Mouse (Mus musculus) MEL (cell line): ENCODE data around the gene Clec4d. TPM values are rescaled to one million over a fixed set of nuclear protein-coding genes. Genes with fewer than 3 reads are reported as not detected.

Source experiments
- DNase-seq: peaks from one replicate; pipeline ENCODE4 v3.0.0; 2011; ENCODE audit warnings: low read depth, low spot score
- H3K27ac ChIP-seq: 2 replicates; pipeline ENCODE4 v1.5.1; 2012; ENCODE audit warnings: low read depth, mild to moderate bottlenecking, control low read depth, low read length, moderate library complexity; ENCODE audit not compliant: control insufficient read depth
- H3K27me3 ChIP-seq, 2 experiments: fragments of 150-350 bp in 1 of 2; sonication (generic) in 1 of 2; 2 replicates each; pipeline ENCODE4 v1.6.1; 2012; ENCODE audit warnings: low read length in 2 of 2, mild to moderate bottlenecking in 2 of 2, improper control_type of control experiment in 1 of 2, moderate library complexity in 1 of 2; ENCODE audit not compliant: insufficient read depth in 2 of 2, control insufficient read depth in 1 of 2
- H3K36me3 ChIP-seq, 2 experiments: 2 replicates each; pipeline ENCODE4 v1.6.1; 2012 to 2014; ENCODE audit warnings: low read length in 2 of 2, improper control_type of control experiment in 1 of 2, inconsistent platforms in 1 of 2, mild to moderate bottlenecking in 1 of 2; ENCODE audit not compliant: insufficient read depth in 2 of 2, control insufficient read depth in 1 of 2
- H3K4me1 ChIP-seq, 2 experiments: fragments of 150-350 bp in 1 of 2; sonication (generic) in 1 of 2; 2 replicates each; pipeline ENCODE4 v1.6.1; 2012; ENCODE audit warnings: low read length in 2 of 2, improper control_type of control experiment in 1 of 2, mild to moderate bottlenecking in 1 of 2; ENCODE audit not compliant: insufficient read depth in 2 of 2, control insufficient read depth in 1 of 2
- H3K4me3 ChIP-seq, 2 experiments: fragments of 150-350 bp in 1 of 2; sonication (generic) in 1 of 2; 2 replicates each; pipeline ENCODE4 v1.5.1; 2012; ENCODE audit warnings: low read depth in 2 of 2, low read length in 2 of 2, mild to moderate bottlenecking in 2 of 2, moderate library complexity in 2 of 2, control low read depth in 1 of 2, improper control_type of control experiment in 1 of 2; ENCODE audit not compliant: control insufficient read depth in 1 of 2, insufficient read depth in 1 of 2
- H3K79me2 ChIP-seq: 2 replicates; pipeline ENCODE4 v1.6.1; 2012; ENCODE audit warnings: mild to moderate bottlenecking, low read length, moderate library complexity; ENCODE audit not compliant: control insufficient read depth, poor library complexity, insufficient read depth
- H3K9ac ChIP-seq: 2 replicates; pipeline ENCODE4 v1.6.1; 2012; ENCODE audit warnings: low read depth, mild to moderate bottlenecking, control low read depth, low read length, moderate library complexity; ENCODE audit not compliant: control insufficient read depth, poor library complexity, severe bottlenecking
- H3K9me3 ChIP-seq: fragments of 150-350 bp; sonication (generic); replicated peaks from 2 replicates; pipeline ENCODE4 v1.6.1; 2012; ENCODE audit warnings: mild to moderate bottlenecking, low read length, improper control_type of control experiment, moderate library complexity; ENCODE audit not compliant: insufficient read depth
- BHLHE40 ChIP-seq: IDR thresholded peaks from 2 replicates; pipeline ENCODE4 v1.6.1; 2012; ENCODE audit warnings: low read depth, mild to moderate bottlenecking, inconsistent platforms, low read length, improper control_type of control experiment, borderline replicate concordance
- CHD1 ChIP-seq: IDR thresholded peaks from 2 replicates; pipeline ENCODE4 v1.6.1; 2012; ENCODE audit warnings: low read depth, mild to moderate bottlenecking, inconsistent platforms, low read length, improper control_type of control experiment
- CHD2 ChIP-seq: IDR thresholded peaks from 2 replicates; pipeline ENCODE4 v1.6.1; 2011; ENCODE audit warnings: low read length, improper control_type of control experiment
- CTCF ChIP-seq, 3 experiments: IDR thresholded peaks in 2 of 3; conservative IDR thresholded peaks in 1 of 3; 2 replicates each; pipeline ENCODE4 v1.5.1; 2011 to 2012; ENCODE audit warnings: low read length in 3 of 3, low read depth in 2 of 3, mild to moderate bottlenecking in 2 of 3, improper control_type of control experiment in 1 of 3, inconsistent platforms in 1 of 3, mixed read lengths in 1 of 3, moderate library complexity in 1 of 3; ENCODE audit not compliant: control insufficient read depth in 1 of 3, insufficient read depth in 1 of 3, poor library complexity in 1 of 3, severe bottlenecking in 1 of 3
- E2F4 ChIP-seq: IDR thresholded peaks from 2 replicates; pipeline ENCODE4 v1.6.1; 2011; ENCODE audit warnings: low read depth, low read length, improper control_type of control experiment, borderline replicate concordance
- ELF1 ChIP-seq: IDR thresholded peaks from 2 replicates; pipeline ENCODE4 v1.6.1; 2014; ENCODE audit warnings: low read depth, mild to moderate bottlenecking, inconsistent platforms, low read length, improper control_type of control experiment, moderate library complexity
- ETS1 ChIP-seq: IDR thresholded peaks from 2 replicates; pipeline ENCODE4 v1.6.1; 2012; ENCODE audit warnings: low read depth, mild to moderate bottlenecking, inconsistent platforms, low read length, improper control_type of control experiment, moderate library complexity
- GABPA ChIP-seq: IDR thresholded peaks from 2 replicates; pipeline ENCODE4 v1.6.1; 2012; ENCODE audit warnings: low read depth, mild to moderate bottlenecking, inconsistent platforms, low read length, improper control_type of control experiment, moderate library complexity
- GATA1 ChIP-seq: IDR thresholded peaks from 2 replicates; pipeline ENCODE4 v1.6.1; 2011; ENCODE audit warnings: low read depth, low read length, improper control_type of control experiment
- HCFC1 ChIP-seq: IDR thresholded peaks from 2 replicates; pipeline ENCODE4 v1.6.1; 2012; ENCODE audit warnings: low read depth, mild to moderate bottlenecking, inconsistent platforms, low read length, improper control_type of control experiment, moderate library complexity
- JUND ChIP-seq: IDR thresholded peaks from 2 replicates; pipeline ENCODE4 v1.6.1; 2011; ENCODE audit warnings: low read depth, mild to moderate bottlenecking, improper control_type of control experiment, low read length
- KAT2A ChIP-seq: conservative IDR thresholded peaks from 2 replicates; pipeline ENCODE4 v1.6.1; 2012; ENCODE audit warnings: low read depth, low read length, improper control_type of control experiment, inconsistent platforms
- MAFK ChIP-seq: IDR thresholded peaks from 2 replicates; pipeline ENCODE4 v1.6.1; 2011; ENCODE audit warnings: low read depth, mild to moderate bottlenecking, low read length, improper control_type of control experiment, borderline replicate concordance
- MAX ChIP-seq: IDR thresholded peaks from 2 replicates; pipeline ENCODE4 v1.6.1; 2011; ENCODE audit warnings: low read length, improper control_type of control experiment
- MEF2A ChIP-seq: IDR thresholded peaks from 2 replicates; pipeline ENCODE4 v1.6.1; 2014; ENCODE audit warnings: low read depth, mild to moderate bottlenecking, inconsistent platforms, low read length, improper control_type of control experiment; ENCODE audit not compliant: poor library complexity, insufficient replicate concordance, severe bottlenecking; ENCODE audit errors: extremely low read depth
- MXI1 ChIP-seq: IDR thresholded peaks from 2 replicates; pipeline ENCODE4 v1.6.1; 2011; ENCODE audit warnings: mild to moderate bottlenecking, low read depth, low read length, improper control_type of control experiment
- MYB ChIP-seq: IDR thresholded peaks from 2 replicates; pipeline ENCODE4 v1.6.1; 2011; ENCODE audit warnings: mild to moderate bottlenecking, low read depth, low read length, improper control_type of control experiment
- MYC ChIP-seq: IDR thresholded peaks from 2 replicates; pipeline ENCODE4 v1.6.1; 2011; ENCODE audit warnings: low read depth, mild to moderate bottlenecking, low read length, improper control_type of control experiment, moderate library complexity
- NELFE ChIP-seq: IDR thresholded peaks from 2 replicates; pipeline ENCODE4 v1.6.1; 2011; ENCODE audit warnings: low read depth, low read length, improper control_type of control experiment
- NRF1 ChIP-seq: IDR thresholded peaks from 2 replicates; pipeline ENCODE4 v1.6.1; 2014; ENCODE audit warnings: low read depth, mild to moderate bottlenecking, inconsistent platforms, low read length, improper control_type of control experiment, moderate library complexity; ENCODE audit not compliant: poor library complexity, insufficient read depth, severe bottlenecking
- POLR2A ChIP-seq, 2 experiments: IDR thresholded peaks; 2 replicates each; pipeline ENCODE4 v1.6.1; 2011 to 2012; ENCODE audit warnings: low read length in 2 of 2, mild to moderate bottlenecking in 2 of 2, control low read depth in 1 of 2, improper control_type of control experiment in 1 of 2, low read depth in 1 of 2, moderate library complexity in 1 of 2; ENCODE audit not compliant: control insufficient read depth in 1 of 2, insufficient read depth in 1 of 2, poor library complexity in 1 of 2
- POLR2AphosphoS2 ChIP-seq: IDR thresholded peaks from 2 replicates; pipeline ENCODE4 v1.6.1; 2011; ENCODE audit warnings: low read length, improper control_type of control experiment
- POLR2AphosphoS5 ChIP-seq: IDR thresholded peaks from 2 replicates; pipeline ENCODE4 v1.6.1; 2012; ENCODE audit warnings: low read depth, borderline replicate concordance, mild to moderate bottlenecking, inconsistent platforms, low read length, moderate library complexity, mixed read lengths
- RAD21 ChIP-seq: IDR thresholded peaks from 2 replicates; pipeline ENCODE4 v1.6.1; 2011; ENCODE audit warnings: mild to moderate bottlenecking, low read depth, low read length, improper control_type of control experiment
- RCOR1 ChIP-seq: IDR thresholded peaks from 2 replicates; pipeline ENCODE4 v1.6.1; 2012; ENCODE audit warnings: low read depth, mild to moderate bottlenecking, inconsistent platforms, low read length, improper control_type of control experiment
- SIN3A ChIP-seq: IDR thresholded peaks from 2 replicates; pipeline ENCODE4 v1.6.1; 2012; ENCODE audit warnings: low read length, improper control_type of control experiment, inconsistent platforms
- SMC3 ChIP-seq: IDR thresholded peaks from 2 replicates; pipeline ENCODE4 v1.6.1; 2011; ENCODE audit warnings: low read depth, low read length, improper control_type of control experiment
- TAL1 ChIP-seq: IDR thresholded peaks from 2 replicates; pipeline ENCODE4 v1.6.1; 2012; ENCODE audit warnings: mild to moderate bottlenecking, inconsistent platforms, low read length, moderate library complexity, mixed read lengths
- TBP ChIP-seq: IDR thresholded peaks from 2 replicates; pipeline ENCODE4 v1.8.0; 2011; ENCODE audit warnings: low read depth, low read length, improper control_type of control experiment
- TCF12 ChIP-seq: IDR thresholded peaks from 2 replicates; pipeline ENCODE4 v1.6.1; 2014; ENCODE audit warnings: low read depth, mild to moderate bottlenecking, inconsistent platforms, low read length, improper control_type of control experiment, moderate library complexity
- UBTF ChIP-seq: IDR thresholded peaks from 2 replicates; pipeline ENCODE4 v1.6.1; 2012; ENCODE audit warnings: low read depth, mild to moderate bottlenecking, inconsistent platforms, low read length, improper control_type of control experiment, moderate library complexity, borderline replicate concordance; ENCODE audit not compliant: insufficient read depth
- USF1 ChIP-seq: IDR thresholded peaks from 2 replicates; pipeline ENCODE4 v1.6.1; 2014; ENCODE audit warnings: low read depth, mild to moderate bottlenecking, inconsistent platforms, low read length, improper control_type of control experiment, moderate library complexity
- USF2 ChIP-seq, 2 experiments: IDR thresholded peaks; 2 replicates each; pipeline ENCODE4 v1.6.1; 2011 to 2012; ENCODE audit warnings: improper control_type of control experiment in 2 of 2, low read length in 2 of 2, borderline replicate concordance in 1 of 2, inconsistent platforms in 1 of 2, low read depth in 1 of 2, mild to moderate bottlenecking in 1 of 2; ENCODE audit not compliant: insufficient read depth in 1 of 2
- ZC3H11A ChIP-seq: IDR thresholded peaks from 2 replicates; pipeline ENCODE4 v1.6.1; 2012; ENCODE audit warnings: low read depth, mild to moderate bottlenecking, inconsistent platforms, low read length, improper control_type of control experiment
- ZKSCAN1 ChIP-seq: IDR thresholded peaks from 2 replicates; pipeline ENCODE4 v1.6.1; 2012; ENCODE audit warnings: low read depth, mild to moderate bottlenecking, inconsistent platforms, low read length, improper control_type of control experiment, moderate library complexity
- ZMIZ1 ChIP-seq: IDR thresholded peaks from 2 replicates; pipeline ENCODE4 v1.6.1; 2012; ENCODE audit warnings: low read depth, mild to moderate bottlenecking, inconsistent platforms, low read length, improper control_type of control experiment, moderate library complexity
- ZNF384 ChIP-seq: IDR thresholded peaks from 2 replicates; pipeline ENCODE4 v1.6.1; 2012; ENCODE audit warnings: low read depth, mild to moderate bottlenecking, inconsistent platforms, low read length, improper control_type of control experiment
- polyA plus RNA-seq, 2 experiments: library from polyadenylated mRNA; stranded (reverse) in 1 of 2; unstranded in 1 of 2; fragments of >175 nt in 1 of 2; fragments of >200 nt in 1 of 2; gene quantifications; 2 replicates each; pipeline versions ENCODE4 v1.2.1 to v1.2.4; 2012; ENCODE audit warnings: low replicate concordance in 2 of 2, low read depth in 1 of 2; ENCODE audit not compliant: insufficient read length in 2 of 2, insufficient read depth in 1 of 2, missing spikeins in 1 of 2
- total RNA-seq: library from RNA; depleted of rRNA; stranded (reverse); fragments of 300-350 nt; gene quantifications from 2 replicates; pipeline ENCODE4 v1.2.3, GENCODE M21; 2012

The Clec4d gene
- total and polyA plus RNA-seq, 3 experiments, result 2.0 to 5.6 TPM; not detected in 1

DNA sequence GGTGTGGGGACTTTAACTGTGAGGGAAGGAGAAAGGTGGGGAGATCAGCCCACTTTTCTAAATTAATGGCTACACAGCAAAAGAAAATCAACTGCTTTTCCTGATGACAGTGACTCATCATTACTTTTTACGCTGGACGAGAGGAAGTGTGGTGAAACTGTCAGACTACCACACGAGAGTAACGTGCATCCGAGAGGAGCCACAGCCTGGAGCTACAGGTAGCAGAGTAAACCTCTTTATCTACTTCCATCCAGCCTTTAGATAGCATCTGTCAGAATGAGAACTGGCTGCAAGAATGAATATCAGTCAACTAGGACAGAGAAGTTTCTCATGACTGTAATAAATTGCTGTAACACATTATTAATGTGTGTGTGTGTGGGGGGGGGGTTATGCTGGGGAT, 5.0 kb downstream of the Clec4d start:
- Histone ChIP-seq H3K79me2 (no peaks in the 10 kb centered on the region), H3K27ac (peak overlapping the region; percentile 64), H3K36me3 (peaks cover 0 to 35% of the 10 kb centered on the region in 2 experiments; a peak in 2 of 4 replicates), H3K9ac (0 out of 2 replicates have a peak overlapping the region, but pooled peaks have one; percentile 12), H3K4me3 (no peak overlapping the region; a peak in 1 of 4 replicates), H3K9me3 (no peaks in the 10 kb centered on the region), H3K27me3 (no peaks in the 10 kb centered on the region), H3K4me1 (peaks cover 21% of the 10 kb centered on the region in 2 experiments)
- DNase-seq, result peak; percentile 83
- TF ChIP-seq MYB (peak; percentile 70), KAT2A (no peak), MAFK (no peak), NRF1 (no peak), POLR2A (IDR thresholded peaks at IDR 0.05; ENCODE audit: control insufficient read depth in 1 of 2, insufficient read depth in 1 of 2, low read depth in 1 of 2, low read length in 2 of 2, poor library complexity in 1 of 2) (peak in 1 of 2 experiments; percentile 32; a peak in 1 of 4 replicates), MAX (0 out of 2 replicates have a peak, but pooled peaks have one; percentile 15), E2F4 (no peak), ZMIZ1 (no peak), ELF1 (no peak), MXI1 (0 out of 2 replicates have a peak, but pooled peaks have one; percentile 45), SIN3A (no peak), USF1 (no peak), TBP (peak; percentile 69), SMC3 (no peak), MYC (peak; percentile 66; the same call in 1 of the 2 replicates), MEF2A (no peak), USF2 (IDR thresholded peaks at IDR 0.05; ENCODE audit: borderline replicate concordance in 1 of 2, insufficient read depth in 1 of 2, low read depth in 1 of 2, low read length in 2 of 2) (no peak), CHD2 (no peak), RCOR1 (0 out of 2 replicates have a peak, but pooled peaks have one; percentile 40), POLR2AphosphoS5 (no peak), NELFE (no peak; the same call in 1 of the 2 replicates), CHD1 (no peak), CTCF (IDR thresholded peaks at IDR 0.05 in 2 of 3, conservative IDR thresholded peaks at IDR 0.05 in 1 of 3; ENCODE audit: control insufficient read depth in 1 of 3, insufficient read depth in 1 of 3, low read depth in 2 of 3, low read length in 3 of 3, poor library complexity in 1 of 3, severe bottlenecking in 1 of 3) (no peak), HCFC1 (0 out of 2 replicates have a peak, but pooled peaks have one; percentile 18), TCF12 (peak; percentile 45; the same call in 1 of the 2 replicates), ETS1 (peak; percentile 77), BHLHE40 (peak; percentile 67; the same call in 1 of the 2 replicates), UBTF (no peak), TAL1 (no peak; the same call in 1 of the 2 replicates), POLR2AphosphoS2 (no peak), ZNF384 (no peak), ZC3H11A (no peak), JUND (no peak), GABPA (peak; percentile 55; the same call in 1 of the 2 replicates), ZKSCAN1 (no peak), GATA1 (peak; percentile 84), RAD21 (no peak)
